Mouse (Mus musculus): ENCODE measurements at regions not wholly inside any gene's neighbourhood (a gene's known extent, or its start where the extent isn't known, plus 50 kb on each side); places are given as distances from the start of the nearest gene placed in this dataset.

DNA sequence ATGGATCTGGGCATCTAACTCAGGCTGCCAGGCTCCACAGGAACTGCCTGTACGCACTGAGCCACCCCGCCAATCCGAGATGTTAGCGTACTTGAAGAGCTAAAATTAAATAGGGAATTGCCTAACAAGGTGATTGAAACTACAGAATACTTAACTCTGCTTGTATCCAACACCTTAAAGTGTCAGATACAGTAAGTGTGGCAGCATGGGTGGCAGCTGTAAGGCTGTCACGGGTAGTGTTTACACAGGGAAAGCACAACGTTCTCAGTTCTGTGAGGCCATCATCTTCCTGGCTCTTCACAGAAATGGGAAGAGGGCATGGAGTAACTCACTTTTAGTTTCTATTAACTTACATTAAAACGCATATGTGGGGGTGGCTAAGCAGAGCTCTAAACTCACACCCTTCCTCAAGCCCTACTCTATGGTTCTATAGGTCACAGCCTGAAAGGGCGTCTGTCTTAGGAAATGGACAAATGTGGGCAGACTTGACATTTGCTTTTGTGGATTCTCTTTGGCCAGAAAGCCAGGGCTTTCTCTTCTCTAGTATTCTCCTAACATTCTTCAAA, 325.2 kb upstream of the Jarid2 start:
- Histone ChIP-seq H3K9me3 (replicated peaks; ENCODE audit: control insufficient read depth, low read length) (no peaks in the 10 kb centered on the region), H3K27me3 (replicated peaks; ENCODE audit: control insufficient read depth, insufficient read depth, low read length) (no peaks in the 10 kb centered on the region), H3K27ac (ENCODE audit: low read depth, low read length) (no peak overlapping the region), H3K36me3 (ENCODE audit: control insufficient read depth, insufficient read depth, low read length) (no peaks in the 10 kb centered on the region), H3K4me3 (ENCODE audit: low read depth, low read length) (no peak overlapping the region), H3K9ac (ENCODE audit: low read length) (no peak overlapping the region), H3K4me1 (ENCODE audit: control insufficient read depth, insufficient read depth, low read length) (no peaks in the 10 kb centered on the region), H3K4me2 (ENCODE audit: low read length) (no peak overlapping the region)
- WGBS, result 90% methylated on average over 8 of the region's 8 CpGs
- ATAC-seq (no peak), DNase-seq (ENCODE audit: low spot score) (no peak)

DNA sequence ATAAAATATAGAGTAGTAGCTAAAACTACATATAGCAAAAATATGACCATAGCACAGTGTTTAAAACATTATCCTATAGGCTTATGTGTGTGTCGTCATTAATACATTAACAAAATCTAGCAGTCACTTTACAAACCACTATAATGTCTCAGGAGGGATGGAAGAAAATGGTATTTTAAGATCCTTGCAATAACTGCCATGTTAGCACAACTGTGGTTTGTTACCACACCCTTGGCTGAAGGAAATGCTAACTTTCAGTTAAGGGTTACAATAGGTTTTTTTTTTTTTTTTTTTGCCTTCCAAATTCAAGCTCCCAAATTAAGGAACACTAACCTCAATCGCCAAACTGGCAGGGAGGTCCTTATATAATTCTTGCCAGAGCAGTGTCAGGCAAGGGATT, 322.0 kb upstream of the Jarid2 start:
- no peak overlapping the region for H3K4me2 ChIP-seq (ENCODE audit: low read length)

DNA sequence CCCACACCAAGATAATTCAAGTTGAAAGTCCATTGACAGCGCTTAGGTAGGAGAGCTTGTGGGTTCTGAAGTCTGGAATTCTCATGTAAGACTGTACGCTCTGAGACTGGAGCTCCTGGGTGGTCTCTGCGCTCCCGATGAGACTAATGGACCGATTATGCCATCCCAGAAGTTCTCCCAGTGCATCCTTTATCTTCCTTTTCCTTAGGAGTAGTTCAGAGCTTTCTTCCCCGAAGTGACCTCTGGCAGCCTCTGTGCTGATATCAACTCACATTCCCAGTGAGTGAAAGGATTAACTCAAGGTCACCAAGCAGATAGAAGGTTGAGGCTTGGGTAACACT, 320.7 kb upstream of the Jarid2 start:
- 90% methylated on average over 6 of the region's 6 CpGs for WGBS

More for the DNA sequence above, 322.0 kb upstream of the Jarid2 start:
- H3K27me3 ChIP-seq (replicated peaks; ENCODE audit: control insufficient read depth, insufficient read depth, low read length), result no peaks in the 10 kb centered on the region
- H3K27ac ChIP-seq (ENCODE audit: low read depth, low read length), result no peak overlapping the region
- 92% methylated on average over 2 of the region's 2 CpGs for WGBS
- H3K9me3 ChIP-seq (replicated peaks; ENCODE audit: control insufficient read depth, low read length), result no peaks in the 10 kb centered on the region
- ATAC-seq (no peak), DNase-seq (ENCODE audit: low spot score) (no peak)
- H3K4me3 ChIP-seq (ENCODE audit: low read depth, low read length), result no peak overlapping the region
- H3K4me1 ChIP-seq (ENCODE audit: control insufficient read depth, insufficient read depth, low read length), result no peaks in the 10 kb centered on the region
- H3K36me3 ChIP-seq (ENCODE audit: control insufficient read depth, insufficient read depth, low read length), result no peaks in the 10 kb centered on the region
- H3K9ac ChIP-seq (ENCODE audit: low read length), result no peak overlapping the region

GRCm38 (mm10) chr13:44408960-44409719, 320.1 kb upstream of the Jarid2 start:
- Histone ChIP-seq H3K27me3 (replicated peaks; ENCODE audit: control insufficient read depth, insufficient read depth, low read length) (no peaks in the 10 kb centered on the region), H3K9me3 (replicated peaks; ENCODE audit: control insufficient read depth, low read length) (no peaks in the 10 kb centered on the region), H3K4me3 (ENCODE audit: low read depth, low read length) (no peak overlapping the region), H3K36me3 (ENCODE audit: control insufficient read depth, insufficient read depth, low read length) (no peaks in the 10 kb centered on the region), H3K4me1 (ENCODE audit: control insufficient read depth, insufficient read depth, low read length) (no peaks in the 10 kb centered on the region), H3K4me2 (ENCODE audit: low read length) (no peak overlapping the region), H3K9ac (ENCODE audit: low read length) (no peak overlapping the region), H3K27ac (ENCODE audit: low read depth, low read length) (no peak overlapping the region)
- DNase-seq (ENCODE audit: low spot score) (no peak), ATAC-seq (no peak)
- WGBS, result 77% methylated on average over 14 of the region's 14 CpGs

More for the DNA sequence above, 320.7 kb upstream of the Jarid2 start:
- no peak overlapping the region for H3K9ac ChIP-seq (ENCODE audit: low read length)
- H3K27ac ChIP-seq (ENCODE audit: low read depth, low read length), result no peak overlapping the region
- H3K27me3 ChIP-seq (replicated peaks; ENCODE audit: control insufficient read depth, insufficient read depth, low read length), result no peaks in the 10 kb centered on the region
- H3K4me1 ChIP-seq (ENCODE audit: control insufficient read depth, insufficient read depth, low read length), result no peaks in the 10 kb centered on the region
- no peak overlapping the region for H3K4me3 ChIP-seq (ENCODE audit: low read depth, low read length)
- H3K9me3 ChIP-seq (replicated peaks; ENCODE audit: control insufficient read depth, low read length), result no peaks in the 10 kb centered on the region
- ATAC-seq (no peak), DNase-seq (ENCODE audit: low spot score) (no peak)
- H3K4me2 ChIP-seq (ENCODE audit: low read length), result no peak overlapping the region
- no peaks in the 10 kb centered on the region for H3K36me3 ChIP-seq (ENCODE audit: control insufficient read depth, insufficient read depth, low read length)

DNA sequence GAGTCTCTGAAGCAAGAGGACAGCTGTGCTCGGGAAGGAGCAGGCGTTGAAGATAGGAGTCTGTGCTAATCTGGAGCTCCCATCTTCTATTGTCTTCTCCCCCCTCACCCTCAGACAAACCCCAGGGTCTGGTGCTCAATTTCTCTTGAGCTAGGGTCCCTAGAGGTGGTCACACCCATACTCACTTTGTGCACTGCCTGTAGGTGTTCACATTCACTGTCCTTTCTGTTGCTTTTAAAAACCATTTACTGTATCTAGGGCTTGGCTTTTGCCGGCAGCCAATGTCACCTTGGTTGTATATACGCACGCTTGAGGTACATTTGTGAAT, 319.6 kb upstream of the Jarid2 start:
- no peaks in the 10 kb centered on the region for H3K36me3 ChIP-seq (ENCODE audit: control insufficient read depth, insufficient read depth, low read length)
- 91% methylated on average over 5 of the region's 5 CpGs for whole genome bisulfite sequencing
- H3K4me1 ChIP-seq (ENCODE audit: control insufficient read depth, insufficient read depth, low read length), result no peaks in the 10 kb centered on the region
- H3K27ac ChIP-seq (ENCODE audit: low read depth, low read length), result no peak overlapping the region
- no peaks in the 10 kb centered on the region for H3K27me3 ChIP-seq (replicated peaks; ENCODE audit: control insufficient read depth, insufficient read depth, low read length)
- no peak overlapping the region for H3K4me3 ChIP-seq (ENCODE audit: low read depth, low read length)
- H3K9me3 ChIP-seq (replicated peaks; ENCODE audit: control insufficient read depth, low read length), result no peaks in the 10 kb centered on the region
- no peak overlapping the region for H3K4me2 ChIP-seq (ENCODE audit: low read length)
- no peak for ATAC-seq
- H3K9ac ChIP-seq (ENCODE audit: low read length), result no peak overlapping the region
- DNase-seq (ENCODE audit: low spot score), result no peak

DNA sequence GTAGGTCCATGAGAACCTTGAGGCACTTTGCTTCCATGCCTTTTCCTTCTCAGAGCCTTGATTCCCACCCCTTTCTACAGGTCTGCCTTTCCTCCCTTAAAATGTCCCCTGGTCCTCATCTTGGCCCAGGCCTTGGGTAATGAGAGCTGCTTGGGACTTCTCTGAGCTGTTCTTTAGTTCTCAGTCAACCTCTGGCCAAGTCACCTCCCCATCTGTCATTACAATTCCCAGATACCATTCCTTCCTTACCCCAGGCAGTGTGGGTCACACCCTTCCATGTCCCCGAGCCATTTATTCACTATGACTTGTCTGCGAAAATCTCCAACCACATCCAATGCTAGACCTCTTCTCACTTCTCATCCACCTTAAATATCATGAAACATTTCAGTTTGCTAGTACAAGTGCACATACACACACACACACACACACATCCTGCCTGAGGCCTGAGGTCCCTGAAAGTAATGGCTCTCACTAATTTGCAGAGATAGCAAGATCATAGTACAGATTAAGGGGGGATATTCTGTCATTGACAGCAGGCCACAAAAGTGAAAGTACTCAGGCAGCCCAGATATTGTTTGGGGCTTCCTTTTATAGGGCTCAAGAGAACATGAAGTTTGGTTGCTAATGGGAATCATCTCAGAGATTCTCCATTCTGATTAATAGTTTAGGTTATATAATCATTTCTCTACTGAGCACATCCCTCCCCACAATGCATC, 317.3 kb upstream of the Jarid2 start:
- Histone ChIP-seq H3K4me2 (ENCODE audit: low read length) (no peak overlapping the region), H3K4me1 (ENCODE audit: control insufficient read depth, insufficient read depth, low read length) (peaks cover 3% of the 10 kb centered on the region), H3K27ac (ENCODE audit: low read depth, low read length) (no peak overlapping the region), H3K27me3 (replicated peaks; ENCODE audit: control insufficient read depth, insufficient read depth, low read length) (no peaks in the 10 kb centered on the region), H3K4me3 (ENCODE audit: low read depth, low read length) (no peak overlapping the region), H3K36me3 (ENCODE audit: control insufficient read depth, insufficient read depth, low read length) (no peaks in the 10 kb centered on the region), H3K9ac (ENCODE audit: low read length) (no peak overlapping the region), H3K9me3 (replicated peaks; ENCODE audit: control insufficient read depth, low read length) (no peaks in the 10 kb centered on the region)
- DNase-seq (ENCODE audit: low spot score) (no peak), ATAC-seq (no peak)
- WGBS, result 98% methylated on average over 2 of the region's 2 CpGs

- no peaks in the 10 kb centered on the region for H3K9me3 ChIP-seq (replicated peaks; ENCODE audit: control insufficient read depth, low read length)
- DNase-seq (ENCODE audit: low spot score) (no peak), ATAC-seq (no peak)
- H3K27me3 ChIP-seq (replicated peaks; ENCODE audit: control insufficient read depth, insufficient read depth, low read length), result no peaks in the 10 kb centered on the region
- no peak overlapping the region for H3K4me2 ChIP-seq (ENCODE audit: low read length)
- H3K4me1 ChIP-seq (ENCODE audit: control insufficient read depth, insufficient read depth, low read length), result peaks cover 11% of the 10 kb centered on the region
- no peak overlapping the region for H3K27ac ChIP-seq (ENCODE audit: low read depth, low read length)
- no peak overlapping the region for H3K9ac ChIP-seq (ENCODE audit: low read length)
- no peak overlapping the region for H3K4me3 ChIP-seq (ENCODE audit: low read depth, low read length)
- H3K36me3 ChIP-seq (ENCODE audit: control insufficient read depth, insufficient read depth, low read length), result no peaks in the 10 kb centered on the region
- WGBS, result 86% methylated on average over 9 of the region's 9 CpGs
Observed at GRCm38 (mm10) chr13:44413305-44413704, 316.0 kb upstream of the Jarid2 start.

DNA sequence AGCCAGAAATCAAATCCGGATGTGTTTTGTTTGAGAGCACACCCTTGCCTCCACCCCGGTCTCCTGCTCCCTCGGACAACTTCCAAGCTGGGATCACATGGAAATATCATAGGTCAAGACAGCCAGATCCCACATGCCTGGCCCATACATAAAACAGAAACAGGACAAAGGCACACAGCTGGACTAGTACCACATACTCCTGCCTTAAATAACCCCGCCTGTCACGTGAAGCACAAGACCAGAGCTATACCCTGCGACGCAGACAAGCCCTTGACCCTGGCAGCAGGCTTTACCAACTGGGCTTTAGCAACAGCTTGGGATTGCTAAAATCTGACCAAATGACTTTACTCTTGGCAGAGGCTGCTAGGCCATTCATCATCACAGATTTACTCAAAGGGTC, 313.3 kb upstream of the Jarid2 start:
- Histone ChIP-seq H3K9me3 (replicated peaks; ENCODE audit: control insufficient read depth, low read length) (no peaks in the 10 kb centered on the region), H3K27ac (ENCODE audit: low read depth, low read length) (no peak overlapping the region), H3K27me3 (replicated peaks; ENCODE audit: control insufficient read depth, insufficient read depth, low read length) (no peaks in the 10 kb centered on the region), H3K4me3 (ENCODE audit: low read depth, low read length) (no peak overlapping the region), H3K4me2 (ENCODE audit: low read length) (no peak overlapping the region), H3K36me3 (ENCODE audit: control insufficient read depth, insufficient read depth, low read length) (no peaks in the 10 kb centered on the region), H3K4me1 (ENCODE audit: control insufficient read depth, insufficient read depth, low read length) (peaks cover 11% of the 10 kb centered on the region), H3K9ac (ENCODE audit: low read length) (no peak overlapping the region)
- no peak for ATAC-seq
- DNase-seq (ENCODE audit: low spot score), result no peak
- WGBS, result 84% methylated on average over 7 of the region's 7 CpGs

DNA sequence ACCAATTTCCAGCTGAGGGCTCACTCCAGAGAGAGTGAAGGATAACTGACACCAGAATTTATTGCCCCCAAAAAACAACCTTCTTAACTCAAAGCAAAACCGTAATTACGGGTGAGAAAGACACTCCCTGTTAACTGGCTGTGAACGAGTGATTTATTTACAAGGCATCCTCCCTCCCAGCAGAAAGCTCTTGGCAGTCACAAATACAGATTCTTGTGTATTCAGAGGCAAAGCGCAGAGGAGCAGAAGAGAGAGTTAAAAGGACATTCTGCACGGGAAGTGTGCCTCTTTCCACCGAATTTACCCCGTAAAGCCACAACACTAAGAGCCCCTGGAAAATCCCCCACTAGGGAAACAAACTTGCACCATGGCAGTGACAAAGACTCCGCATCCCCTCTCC, 312.3 kb upstream of the Jarid2 start:
- ATAC-seq, result no peak
- Histone ChIP-seq H3K4me1 (ENCODE audit: control insufficient read depth, insufficient read depth, low read length) (peaks cover 11% of the 10 kb centered on the region), H3K4me2 (ENCODE audit: low read length) (peak overlapping the region; percentile 23; the same call in 1 of the 2 replicates), H3K27me3 (replicated peaks; ENCODE audit: control insufficient read depth, insufficient read depth, low read length) (no peaks in the 10 kb centered on the region), H3K9ac (ENCODE audit: low read length) (0 out of 2 replicates have a peak overlapping the region, but pooled peaks have one; percentile 17), H3K9me3 (replicated peaks; ENCODE audit: control insufficient read depth, low read length) (no peaks in the 10 kb centered on the region), H3K27ac (ENCODE audit: low read depth, low read length) (no peak overlapping the region), H3K4me3 (ENCODE audit: low read depth, low read length) (no peak overlapping the region), H3K36me3 (ENCODE audit: control insufficient read depth, insufficient read depth, low read length) (no peaks in the 10 kb centered on the region)
- peak; percentile 73 for DNase-seq (ENCODE audit: low spot score)
- 2% methylated on average over 8 of the region's 8 CpGs for WGBS
